Mouse (Mus musculus) MEL (cell line): ENCODE data around the gene Pde6d. TPM values are rescaled to one million over a fixed set of nuclear protein-coding genes. Genes with fewer than 3 reads are reported as not detected.
A peak's percentile ranks its signal among the peaks of the same experiment; 100 is the strongest.

ENCODE experiments used
- BHLHE40 ChIP-seq: IDR thresholded peaks from 2 replicates; pipeline ENCODE4 v1.6.1; 2012; ENCODE audit warnings: low read depth, mild to moderate bottlenecking, inconsistent platforms, low read length, improper control_type of control experiment, borderline replicate concordance
- CHD1 ChIP-seq: IDR thresholded peaks from 2 replicates; pipeline ENCODE4 v1.6.1; 2012; ENCODE audit warnings: low read depth, mild to moderate bottlenecking, inconsistent platforms, low read length, improper control_type of control experiment
- CHD2 ChIP-seq: IDR thresholded peaks from 2 replicates; pipeline ENCODE4 v1.6.1; 2011; ENCODE audit warnings: low read length, improper control_type of control experiment
- E2F4 ChIP-seq: IDR thresholded peaks from 2 replicates; pipeline ENCODE4 v1.6.1; 2011; ENCODE audit warnings: low read depth, low read length, improper control_type of control experiment, borderline replicate concordance
- EP300 ChIP-seq, 2 experiments: IDR thresholded peaks; 2 replicates each; pipeline ENCODE4 v1.6.1; 2011; ENCODE audit warnings: improper control_type of control experiment in 2 of 2, low read length in 2 of 2, low read depth in 1 of 2, mild to moderate bottlenecking in 1 of 2
- GABPA ChIP-seq: IDR thresholded peaks from 2 replicates; pipeline ENCODE4 v1.6.1; 2012; ENCODE audit warnings: low read depth, mild to moderate bottlenecking, inconsistent platforms, low read length, improper control_type of control experiment, moderate library complexity
- HCFC1 ChIP-seq: IDR thresholded peaks from 2 replicates; pipeline ENCODE4 v1.6.1; 2012; ENCODE audit warnings: low read depth, mild to moderate bottlenecking, inconsistent platforms, low read length, improper control_type of control experiment, moderate library complexity
- JUND ChIP-seq: IDR thresholded peaks from 2 replicates; pipeline ENCODE4 v1.6.1; 2011; ENCODE audit warnings: low read depth, mild to moderate bottlenecking, improper control_type of control experiment, low read length
- KAT2A ChIP-seq: conservative IDR thresholded peaks from 2 replicates; pipeline ENCODE4 v1.6.1; 2012; ENCODE audit warnings: low read depth, low read length, improper control_type of control experiment, inconsistent platforms
- MAZ ChIP-seq: IDR thresholded peaks from 2 replicates; pipeline ENCODE4 v1.6.1; 2012; ENCODE audit warnings: low read depth, mild to moderate bottlenecking, inconsistent platforms, low read length, improper control_type of control experiment
- MYC ChIP-seq: IDR thresholded peaks from 2 replicates; pipeline ENCODE4 v1.6.1; 2011; ENCODE audit warnings: low read depth, mild to moderate bottlenecking, low read length, improper control_type of control experiment, moderate library complexity
- NELFE ChIP-seq: IDR thresholded peaks from 2 replicates; pipeline ENCODE4 v1.6.1; 2011; ENCODE audit warnings: low read depth, low read length, improper control_type of control experiment
- NRF1 ChIP-seq: IDR thresholded peaks from 2 replicates; pipeline ENCODE4 v1.6.1; 2014; ENCODE audit warnings: low read depth, mild to moderate bottlenecking, inconsistent platforms, low read length, improper control_type of control experiment, moderate library complexity; ENCODE audit not compliant: poor library complexity, insufficient read depth, severe bottlenecking
- POLR2A ChIP-seq, 2 experiments: IDR thresholded peaks; 2 replicates each; pipeline ENCODE4 v1.6.1; 2011 to 2012; ENCODE audit warnings: low read length in 2 of 2, mild to moderate bottlenecking in 2 of 2, control low read depth in 1 of 2, improper control_type of control experiment in 1 of 2, low read depth in 1 of 2, moderate library complexity in 1 of 2; ENCODE audit not compliant: control insufficient read depth in 1 of 2, insufficient read depth in 1 of 2, poor library complexity in 1 of 2
- POLR2AphosphoS2 ChIP-seq: IDR thresholded peaks from 2 replicates; pipeline ENCODE4 v1.6.1; 2011; ENCODE audit warnings: low read length, improper control_type of control experiment
- POLR2AphosphoS5 ChIP-seq: IDR thresholded peaks from 2 replicates; pipeline ENCODE4 v1.6.1; 2012; ENCODE audit warnings: low read depth, borderline replicate concordance, mild to moderate bottlenecking, inconsistent platforms, low read length, moderate library complexity, mixed read lengths
- RAD21 ChIP-seq: IDR thresholded peaks from 2 replicates; pipeline ENCODE4 v1.6.1; 2011; ENCODE audit warnings: mild to moderate bottlenecking, low read depth, low read length, improper control_type of control experiment
- SIN3A ChIP-seq: IDR thresholded peaks from 2 replicates; pipeline ENCODE4 v1.6.1; 2012; ENCODE audit warnings: low read length, improper control_type of control experiment, inconsistent platforms
- TAL1 ChIP-seq: IDR thresholded peaks from 2 replicates; pipeline ENCODE4 v1.6.1; 2012; ENCODE audit warnings: mild to moderate bottlenecking, inconsistent platforms, low read length, moderate library complexity, mixed read lengths
- TCF12 ChIP-seq: IDR thresholded peaks from 2 replicates; pipeline ENCODE4 v1.6.1; 2014; ENCODE audit warnings: low read depth, mild to moderate bottlenecking, inconsistent platforms, low read length, improper control_type of control experiment, moderate library complexity
- UBTF ChIP-seq: IDR thresholded peaks from 2 replicates; pipeline ENCODE4 v1.6.1; 2012; ENCODE audit warnings: low read depth, mild to moderate bottlenecking, inconsistent platforms, low read length, improper control_type of control experiment, moderate library complexity, borderline replicate concordance; ENCODE audit not compliant: insufficient read depth
- USF1 ChIP-seq: IDR thresholded peaks from 2 replicates; pipeline ENCODE4 v1.6.1; 2014; ENCODE audit warnings: low read depth, mild to moderate bottlenecking, inconsistent platforms, low read length, improper control_type of control experiment, moderate library complexity
- ZC3H11A ChIP-seq: IDR thresholded peaks from 2 replicates; pipeline ENCODE4 v1.6.1; 2012; ENCODE audit warnings: low read depth, mild to moderate bottlenecking, inconsistent platforms, low read length, improper control_type of control experiment
- ZKSCAN1 ChIP-seq: IDR thresholded peaks from 2 replicates; pipeline ENCODE4 v1.6.1; 2012; ENCODE audit warnings: low read depth, mild to moderate bottlenecking, inconsistent platforms, low read length, improper control_type of control experiment, moderate library complexity
- ZMIZ1 ChIP-seq: IDR thresholded peaks from 2 replicates; pipeline ENCODE4 v1.6.1; 2012; ENCODE audit warnings: low read depth, mild to moderate bottlenecking, inconsistent platforms, low read length, improper control_type of control experiment, moderate library complexity
- ZNF384 ChIP-seq: IDR thresholded peaks from 2 replicates; pipeline ENCODE4 v1.6.1; 2012; ENCODE audit warnings: low read depth, mild to moderate bottlenecking, inconsistent platforms, low read length, improper control_type of control experiment
- polyA plus RNA-seq, 2 experiments: library from polyadenylated mRNA; stranded (reverse) in 1 of 2; unstranded in 1 of 2; fragments of >175 nt in 1 of 2; fragments of >200 nt in 1 of 2; gene quantifications; 2 replicates each; pipeline versions ENCODE4 v1.2.1 to v1.2.4; 2012; ENCODE audit warnings: low replicate concordance in 2 of 2, low read depth in 1 of 2; ENCODE audit not compliant: insufficient read length in 2 of 2, insufficient read depth in 1 of 2, missing spikeins in 1 of 2
- total RNA-seq: library from RNA; depleted of rRNA; stranded (reverse); fragments of 300-350 nt; gene quantifications from 2 replicates; pipeline ENCODE4 v1.2.3, GENCODE M21; 2012

Pde6d gene
- total and polyA plus RNA-seq, 3 experiments: 13.4 to 79.9 TPM; not detected in 1

DNA sequence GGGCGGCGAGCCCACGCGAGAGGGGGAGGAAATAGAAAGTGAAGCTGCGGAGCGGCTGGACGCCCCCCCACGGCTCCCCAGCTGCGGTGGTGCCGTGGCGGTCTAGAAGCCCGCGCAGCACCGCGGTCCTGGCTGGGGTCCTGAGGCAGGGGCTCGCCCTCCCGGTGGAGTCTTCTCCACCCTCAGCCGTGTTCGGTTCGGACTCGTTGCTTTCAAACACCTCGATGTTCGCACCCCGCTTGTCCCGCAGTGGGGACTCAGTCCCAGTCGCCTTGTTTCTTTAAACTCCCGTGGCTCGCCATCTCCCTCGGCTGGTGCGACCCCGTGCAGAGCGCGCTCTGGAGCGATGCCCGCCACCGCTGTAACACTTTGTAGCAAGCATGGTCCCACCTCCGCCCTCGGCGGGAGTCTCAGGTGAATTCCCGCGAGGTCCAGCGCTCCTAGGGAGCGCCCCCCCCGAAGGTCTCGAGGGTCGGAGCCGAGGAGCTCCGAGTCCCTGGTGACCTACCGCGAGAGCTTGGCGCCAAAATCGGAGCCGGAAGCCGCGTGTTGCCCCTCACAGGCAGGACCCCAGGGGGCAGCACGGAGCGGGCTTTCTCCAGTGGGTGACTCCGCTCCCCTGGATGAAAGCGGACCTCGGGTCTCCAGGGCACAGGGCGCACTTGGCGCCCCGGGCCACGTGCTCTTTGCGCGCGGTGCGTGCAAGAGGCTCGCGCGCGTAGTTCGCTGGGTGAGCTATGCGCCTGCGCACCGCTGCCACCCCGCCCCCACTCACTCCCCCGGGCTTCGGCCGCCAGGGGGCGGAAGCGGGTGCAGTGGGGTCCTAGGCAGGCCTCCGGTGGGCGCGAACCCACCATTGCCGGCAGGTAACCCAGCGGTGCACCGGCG lies 54.6 kb downstream of the Pde6d start (continued):
- TF ChIP-seq NRF1: peak; percentile 86
- TF ChIP-seq HCFC1: peak; percentile 33; the same call in 1 of the 2 replicates
- TF ChIP-seq POLR2AphosphoS2: peak; percentile 19; the same call in 1 of the 2 replicates
- TF ChIP-seq SIN3A: peak; percentile 81
- TF ChIP-seq EP300 (IDR thresholded peaks at IDR 0.05; ENCODE audit: low read depth in 1 of 2, low read length in 2 of 2): 0 out of 4 replicates have a peak, but pooled peaks of 1 of the 2 experiments have one; percentile 19
- 0 out of 2 replicates have a peak, but pooled peaks have one; percentile 26 for TF ChIP-seq TCF12
- TF ChIP-seq NELFE: no peak; the same call in 1 of the 2 replicates
- 0 out of 2 replicates have a peak, but pooled peaks have one; percentile 22 for TF ChIP-seq CHD2
- TF ChIP-seq GABPA: no peak
- TF ChIP-seq POLR2A (IDR thresholded peaks at IDR 0.05; ENCODE audit: control insufficient read depth in 1 of 2, insufficient read depth in 1 of 2, low read depth in 1 of 2, low read length in 2 of 2, poor library complexity in 1 of 2): peak; percentile 53 to 57; a peak in 2 of 4 replicates
- peak; percentile 83 for TF ChIP-seq USF1
- TF ChIP-seq KAT2A: no peak; the same call in 1 of the 2 replicates
- TF ChIP-seq RAD21: no peak
- peak; percentile 81; the same call in 1 of the 2 replicates for TF ChIP-seq CHD1
- TF ChIP-seq MYC: peak; percentile 93
- TF ChIP-seq JUND: no peak
- no peak for TF ChIP-seq TAL1
- TF ChIP-seq ZMIZ1: 0 out of 2 replicates have a peak, but pooled peaks have one; percentile 19
- TF ChIP-seq ZKSCAN1: no peak
- TF ChIP-seq BHLHE40: 0 out of 2 replicates have a peak, but pooled peaks have one; percentile 24
- no peak for TF ChIP-seq ZNF384
- no peak; the same call in 1 of the 2 replicates for TF ChIP-seq UBTF
- TF ChIP-seq ZC3H11A: no peak
- 0 out of 2 replicates have a peak, but pooled peaks have one; percentile 32 for TF ChIP-seq E2F4
- peak; percentile 36; the same call in 1 of the 2 replicates for TF ChIP-seq MAZ
- peak; percentile 65; the same call in 1 of the 2 replicates for TF ChIP-seq POLR2AphosphoS5
